Mouse (Mus musculus) common myeloid progenitor, adult 5-6 weeks (primary cell): ENCODE results near the gene 1700042G07Rik. TPM values are rescaled to one million over a fixed set of nuclear protein-coding genes. Genes with fewer than 3 reads are reported as not detected.

Source experiments
- ATAC-seq: replicated peaks from 2 replicates; pipeline ENCODE4 v1.8.0; 2016; ENCODE audit warnings: low read depth, mild to moderate bottlenecking, moderate TSS enrichment, inconsistent platforms; ENCODE audit not compliant: poor library complexity, severe bottlenecking
- total RNA-seq: library from RNA; stranded (forward); fragments of 200-1000, 187-1606 nt; gene quantifications from 2 replicates; pipeline ENCODE4 v1.2.3, GENCODE M21; 2017

Gene 1700042G07Rik
- total RNA-seq, 1 experiment from 2014 or later, result not detected

GRCm38 (mm10) chr4:116159912-116160311, 13.3 kb upstream of the 1700042G07Rik start:
- peak; percentile 70 for ATAC-seq

GRCm38 (mm10) chr4:116160769-116161168, 12.4 kb upstream of the 1700042G07Rik start:
- ATAC-seq, result no peak

GRCm38 (mm10) chr4:116162142-116162541, 11.0 kb upstream of the 1700042G07Rik start:
- no peak for ATAC-seq

GRCm38 (mm10) chr4:116164759-116165554, 8.2 kb upstream of the 1700042G07Rik start:
- no peak for ATAC-seq

GRCm38 (mm10) chr4:116165708-116166407, 7.3 kb upstream of the 1700042G07Rik start:
- ATAC-seq, result no peak

- no peak for ATAC-seq
These were observed 5.8 kb upstream of the 1700042G07Rik start, which contains the start of gene Tspan1 for GRCm38 (mm10) chr4:116167404-116167803. Gene Tspan1, minus strand, starts transcription at chr4:116167601.

GRCm38 (mm10) chr4:116168617-116169352, 4.4 kb upstream of the 1700042G07Rik start:
- ATAC-seq, result peak; percentile 66

- ATAC-seq, result no peak
These were observed 3.9 kb upstream of the 1700042G07Rik start for GRCm38 (mm10) chr4:116169353-116169672.

- ATAC-seq, result no peak
These were observed 580 bp downstream of the 1700042G07Rik start for GRCm38 (mm10) chr4:116173752-116174151.

GRCm38 (mm10) chr4:116174466-116175116, 1.4 kb downstream of the 1700042G07Rik start:
- no peak for ATAC-seq

- no peak for ATAC-seq
These were observed 2.0 kb downstream of the 1700042G07Rik start for GRCm38 (mm10) chr4:116175136-116175535.

- ATAC-seq, result peak; percentile 21
These were observed 2.8 kb downstream of the 1700042G07Rik start for GRCm38 (mm10) chr4:116175711-116176542.

GRCm38 (mm10) chr4:116176543-116176988, 3.4 kb downstream of the 1700042G07Rik start:
- ATAC-seq, result peak; percentile 67

- ATAC-seq, result peak; percentile 31; the same call in 1 of the 2 replicates
These were observed 4.0 kb downstream of the 1700042G07Rik start for GRCm38 (mm10) chr4:116177140-116177539.

GRCm38 (mm10) chr4:116182079-116182478, 8.9 kb downstream of the 1700042G07Rik start:
- no peak for ATAC-seq

GRCm38 (mm10) chr4:116182745-116183144, 9.6 kb downstream of the 1700042G07Rik start:
- ATAC-seq, result no peak

- no peak for ATAC-seq
These were observed 11.9 kb downstream of the 1700042G07Rik start for GRCm38 (mm10) chr4:116185083-116185482.

GRCm38 (mm10) chr4:116192286-116192835, 19.2 kb downstream of the 1700042G07Rik start:
- ATAC-seq, result 0 out of 2 replicates have a peak, but pooled peaks have one; percentile 39
